Mouse (Mus musculus) embryonic facial prominence, embryonic 12.5 days (tissue): ENCODE data around the gene Med8. TPM values are rescaled to one million over a fixed set of nuclear protein-coding genes. Genes with fewer than 3 reads are reported as not detected.

Experiments
- ATAC-seq: fragments of 200-750 bp; cut with Nextera tagmentation; 2 replicates; pipeline ENCODE4 v1.8.0; 2017; ENCODE audit not compliant: insufficient number of reproducible peaks, insufficient read depth, low FRiP score, low TSS enrichment
- H3K27ac ChIP-seq: fragments of 300-500 bp; sonication (generic); 2 replicates; pipeline ENCODE4 v1.5.1; 2016; ENCODE audit warnings: mild to moderate bottlenecking
- H3K27me3 ChIP-seq: fragments of 300-500 bp; sonication (generic); 2 replicates; pipeline ENCODE4 v1.6.1; 2016; ENCODE audit warnings: mild to moderate bottlenecking, moderate library complexity
- H3K36me3 ChIP-seq: fragments of 300-500 bp; sonication (generic); 2 replicates; pipeline ENCODE4 v1.6.1; 2016; ENCODE audit warnings: mild to moderate bottlenecking
- H3K4me1 ChIP-seq: fragments of 300-500 bp; sonication (generic); 2 replicates; pipeline ENCODE4 v1.6.1; 2016
- H3K4me2 ChIP-seq: fragments of 300-500 bp; sonication (generic); replicated peaks from 2 replicates; pipeline ENCODE4 v1.6.1; 2016; ENCODE audit warnings: mild to moderate bottlenecking, moderate library complexity
- H3K4me3 ChIP-seq: fragments of 300-500 bp; sonication (generic); 2 replicates; pipeline ENCODE4 v1.5.1; 2016; ENCODE audit warnings: mild to moderate bottlenecking
- H3K9ac ChIP-seq: fragments of 300-500 bp; sonication (generic); 2 replicates; pipeline ENCODE4 v1.6.1; 2016; ENCODE audit warnings: mild to moderate bottlenecking, moderate library complexity
- H3K9me3 ChIP-seq: fragments of 300-500 bp; sonication (generic); 2 replicates; pipeline ENCODE4 v1.6.1; 2016; ENCODE audit warnings: mild to moderate bottlenecking, moderate library complexity
- WGBS: fragments of 180-500 bp; shearing (Covaris S2); methylation state at CpG from one replicate; pipeline ENCODE4 v1.1.7; 2016; 5-methylcytosine and 5-hydroxymethylcytosine counted together
- polyA plus RNA-seq: library from polyadenylated mRNA; unstranded; fragments of >200 nt; fragmentation: Nextera tagmentation; extraction: Ambion mirVana; gene quantifications from 2 replicates; pipeline ENCODE4 v1.2.1, GENCODE M21; 2016

Gene Med8
- polyA plus RNA-seq, 1 experiment from 2014 or later = 125 TPM

DNA sequence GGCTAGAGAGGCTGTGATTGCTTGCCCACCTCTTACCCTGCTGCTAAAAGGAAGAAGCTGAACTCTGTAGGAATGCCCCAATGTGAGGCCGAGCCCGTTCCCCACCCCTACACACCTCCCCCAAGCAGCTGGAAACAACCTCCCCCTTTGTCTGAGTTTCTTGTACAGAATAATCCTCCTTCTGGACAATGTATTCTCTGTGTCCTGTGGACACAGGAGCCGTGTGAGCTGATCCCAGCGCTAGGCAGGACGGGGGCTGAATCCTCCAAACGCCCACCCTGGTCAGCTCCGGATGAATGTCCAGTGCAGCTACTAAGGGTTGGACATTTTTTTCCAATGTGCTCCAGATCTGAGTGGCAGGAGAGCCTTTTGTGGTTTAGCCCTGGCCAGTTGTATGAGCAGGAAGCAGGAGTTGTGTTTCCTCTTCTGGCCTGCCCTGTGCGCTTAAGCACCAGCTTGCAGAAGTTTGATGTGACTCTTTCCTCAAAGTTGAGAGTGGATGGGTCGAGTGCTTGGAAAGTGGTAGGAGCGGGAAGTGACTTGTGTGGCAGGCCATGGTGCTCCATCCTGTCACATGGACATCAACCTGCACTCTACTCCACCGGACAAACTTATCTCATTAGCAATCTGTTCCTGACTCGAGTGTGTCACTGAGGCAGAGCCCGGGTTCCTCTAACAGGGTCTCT, 8.1 kb downstream of the Med8 start:
- WGBS = 64% methylated on average over 13 of the region's 13 CpGs
- no peak overlapping the region for H3K4me3 ChIP-seq
- H3K27me3 ChIP-seq = no peaks in the 10 kb centered on the region
- no peaks in the 10 kb centered on the region for H3K9me3 ChIP-seq
- no peak overlapping the region for H3K27ac ChIP-seq
- no peaks in the 10 kb centered on the region for H3K4me1 ChIP-seq
- no peak overlapping the region for H3K9ac ChIP-seq
- H3K4me2 ChIP-seq = no peak overlapping the region
- H3K36me3 ChIP-seq = peaks cover 85% of the 10 kb centered on the region
- 0 out of 2 replicates have a peak, but pooled peaks have one; percentile 61 for ATAC-seq

DNA sequence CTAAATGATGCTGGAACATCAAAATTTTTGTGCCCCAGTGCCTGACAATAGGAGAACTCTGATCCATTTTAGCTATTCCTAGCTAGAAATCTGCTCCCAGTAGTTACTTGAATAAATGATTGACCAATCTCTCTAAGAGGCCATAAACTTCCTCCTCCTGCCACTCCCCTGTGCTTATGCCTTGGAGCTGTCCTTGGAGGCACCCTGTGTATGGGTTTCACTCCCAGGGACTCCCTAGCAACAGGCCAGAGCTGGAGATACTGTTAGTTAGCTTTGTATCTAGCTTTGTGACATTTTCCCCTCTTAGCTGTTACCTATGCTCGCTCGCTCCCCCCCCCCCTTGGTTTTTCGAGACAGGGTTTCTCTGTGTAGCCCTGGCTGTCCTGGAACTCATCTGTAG, 12.2 kb downstream of the Med8 start:
- Histone ChIP-seq H3K4me2 (no peak overlapping the region), H3K9ac (no peak overlapping the region), H3K27ac (no peak overlapping the region), H3K36me3 (peaks cover 55% of the 10 kb centered on the region), H3K27me3 (no peaks in the 10 kb centered on the region), H3K4me1 (no peaks in the 10 kb centered on the region), H3K4me3 (no peak overlapping the region), H3K9me3 (no peaks in the 10 kb centered on the region)
- ATAC-seq = no peak
- 90% methylated on average over 3 of the region's 3 CpGs for WGBS

DNA sequence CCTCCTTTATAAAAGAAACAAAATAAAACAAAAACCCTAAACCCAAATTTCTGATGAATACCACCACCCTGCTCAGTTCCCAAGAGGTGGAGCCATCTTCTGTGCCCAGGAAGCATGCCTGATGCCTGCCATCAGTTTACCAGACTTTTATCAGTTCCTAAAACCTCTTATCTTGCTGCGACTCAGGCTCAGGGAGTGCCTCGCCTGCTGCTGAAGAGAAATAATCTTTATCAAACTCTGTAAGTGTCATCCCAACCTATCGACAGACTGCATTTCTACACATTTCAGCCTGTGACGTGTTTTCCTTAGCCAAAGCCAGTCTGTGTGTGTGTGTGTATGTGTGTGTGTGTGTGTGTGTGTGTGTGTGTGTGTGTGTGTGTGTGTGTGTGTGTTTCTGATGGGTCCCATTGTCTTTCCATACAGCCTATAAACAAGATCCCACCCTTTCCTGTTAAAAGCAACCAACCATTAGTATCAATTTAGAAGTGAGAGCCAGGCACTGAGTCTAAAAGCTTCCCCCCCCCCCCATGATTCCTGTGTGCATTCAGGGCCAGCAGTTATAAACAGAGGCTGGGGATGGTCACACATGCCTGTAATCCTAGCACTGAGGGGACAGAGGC, 15.5 kb downstream of the Med8 start:
- no peak for ATAC-seq
- Histone ChIP-seq H3K4me2 (no peak overlapping the region), H3K9ac (no peak overlapping the region), H3K9me3 (no peaks in the 10 kb centered on the region), H3K4me1 (peaks cover 23% of the 10 kb centered on the region), H3K4me3 (no peak overlapping the region), H3K27ac (no peak overlapping the region), H3K27me3 (no peaks in the 10 kb centered on the region), H3K36me3 (peaks cover 32% of the 10 kb centered on the region)
- WGBS = 85% methylated on average over 4 of the region's 4 CpGs

DNA sequence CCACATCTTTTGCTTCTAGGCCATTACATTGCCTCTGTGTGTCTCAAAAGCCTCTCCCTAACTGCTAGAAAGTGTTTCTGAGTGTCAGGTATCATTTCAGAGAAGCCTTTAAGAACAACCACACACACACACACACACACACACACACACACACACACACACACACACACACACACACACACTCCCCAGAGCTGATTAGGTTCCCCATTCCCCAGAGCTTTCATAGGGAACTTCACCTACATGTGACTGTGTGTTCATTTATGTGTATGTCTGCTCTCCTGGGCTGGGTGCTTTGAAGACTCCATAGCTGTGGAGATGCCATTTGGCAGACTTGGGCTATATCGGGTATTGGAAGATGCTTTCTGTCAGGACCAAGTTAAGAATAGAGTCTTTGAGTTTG, 16.2 kb downstream of the Med8 start:
- H3K27me3 ChIP-seq = no peaks in the 10 kb centered on the region
- peaks cover 25% of the 10 kb centered on the region for H3K4me1 ChIP-seq
- H3K4me2 ChIP-seq = no peak overlapping the region
- no peak overlapping the region for H3K4me3 ChIP-seq
- ATAC-seq = no peak
- H3K9ac ChIP-seq = no peak overlapping the region
- H3K27ac ChIP-seq = no peak overlapping the region
- WGBS = 93% methylated on average over 1 of the region's 1 CpGs
- H3K36me3 ChIP-seq = peaks cover 25% of the 10 kb centered on the region
- H3K9me3 ChIP-seq = no peaks in the 10 kb centered on the region

DNA sequence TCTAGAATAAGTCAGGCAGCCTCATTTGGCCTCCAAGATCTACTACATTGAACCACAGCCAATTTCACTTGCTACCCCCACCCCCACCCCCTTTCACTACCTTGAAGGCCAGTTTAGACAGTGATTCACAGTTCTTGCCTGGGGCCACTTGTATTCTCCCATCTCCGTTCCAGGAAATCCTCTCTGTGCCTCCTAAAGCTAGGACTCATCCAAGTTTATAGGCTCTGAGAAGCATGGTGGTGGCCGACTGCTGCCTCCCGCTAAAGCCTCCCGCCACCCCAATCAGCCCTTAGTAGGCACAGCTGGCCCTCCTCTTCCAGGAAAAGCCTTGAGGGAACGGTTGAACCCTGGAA, 18.3 kb downstream of the Med8 start:
- H3K4me1 ChIP-seq = peaks cover 25% of the 10 kb centered on the region
- H3K27ac ChIP-seq = peak overlapping the region; percentile 80
- H3K9ac ChIP-seq = peak overlapping the region; percentile 73
- ATAC-seq = no peak
- no peaks in the 10 kb centered on the region for H3K27me3 ChIP-seq
- H3K4me3 ChIP-seq = peak overlapping the region; percentile 69
- 3% methylated on average over 5 of the region's 5 CpGs for WGBS
- peaks cover 24% of the 10 kb centered on the region for H3K36me3 ChIP-seq
- peak overlapping the region; percentile 91 for H3K4me2 ChIP-seq
- no peaks in the 10 kb centered on the region for H3K9me3 ChIP-seq

DNA sequence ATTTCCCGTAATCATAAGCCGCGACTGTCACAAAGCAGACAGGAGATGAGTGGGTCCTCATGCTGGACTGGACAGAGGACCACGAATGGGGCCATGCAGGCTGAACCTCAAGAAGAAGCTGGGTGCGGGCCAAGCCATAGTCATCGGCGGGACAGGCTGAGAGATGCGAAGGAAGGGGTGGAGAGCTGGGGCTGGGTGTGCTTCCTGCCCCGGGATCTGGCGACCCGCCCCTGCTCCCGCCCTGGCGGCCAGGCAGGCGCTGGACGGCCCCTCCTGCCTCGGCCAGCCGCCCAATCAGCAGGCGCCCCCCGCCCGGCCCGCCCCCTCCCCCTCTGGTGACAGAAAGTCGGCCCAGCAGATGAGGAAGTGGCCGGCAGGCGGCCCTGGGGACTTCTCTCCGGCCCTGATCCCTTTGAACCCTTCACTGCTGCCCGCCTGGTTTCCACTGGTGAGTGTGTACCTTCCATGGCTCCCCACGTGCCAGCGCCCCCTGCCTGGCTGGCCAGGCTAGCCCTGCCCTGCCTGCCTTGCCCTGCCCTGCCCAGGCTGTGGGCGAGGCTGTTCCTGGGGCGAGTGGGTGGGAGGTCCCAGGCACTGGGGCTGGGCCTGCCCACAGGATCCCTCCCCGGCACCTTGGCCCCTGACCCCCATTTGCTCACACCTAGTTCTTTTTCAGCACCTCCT, 18.8 kb downstream of the Med8 start, which contains the start of gene Elovl1:
Gene Elovl1 (plus strand): TSS at position 326 of the 684 bp plus-strand sequence.
- peaks cover 25% of the 10 kb centered on the region for H3K4me1 ChIP-seq
- H3K4me2 ChIP-seq = peak within 1 kb of the TSS; percentile 91
- peak within 1 kb of the TSS; percentile 73 for H3K9ac ChIP-seq
- peak within 1 kb of the TSS; percentile 69 for H3K4me3 ChIP-seq
- peak; percentile 95 for ATAC-seq
- no peaks in the 10 kb centered on the region for H3K27me3 ChIP-seq
- H3K36me3 ChIP-seq = peaks cover 26% of the 10 kb centered on the region
- H3K9me3 ChIP-seq = no peaks in the 10 kb centered on the region
- peak within 1 kb of the TSS; percentile 80 for H3K27ac ChIP-seq
- 0% methylated on average over 30 of the region's 31 CpGs for WGBS

DNA sequence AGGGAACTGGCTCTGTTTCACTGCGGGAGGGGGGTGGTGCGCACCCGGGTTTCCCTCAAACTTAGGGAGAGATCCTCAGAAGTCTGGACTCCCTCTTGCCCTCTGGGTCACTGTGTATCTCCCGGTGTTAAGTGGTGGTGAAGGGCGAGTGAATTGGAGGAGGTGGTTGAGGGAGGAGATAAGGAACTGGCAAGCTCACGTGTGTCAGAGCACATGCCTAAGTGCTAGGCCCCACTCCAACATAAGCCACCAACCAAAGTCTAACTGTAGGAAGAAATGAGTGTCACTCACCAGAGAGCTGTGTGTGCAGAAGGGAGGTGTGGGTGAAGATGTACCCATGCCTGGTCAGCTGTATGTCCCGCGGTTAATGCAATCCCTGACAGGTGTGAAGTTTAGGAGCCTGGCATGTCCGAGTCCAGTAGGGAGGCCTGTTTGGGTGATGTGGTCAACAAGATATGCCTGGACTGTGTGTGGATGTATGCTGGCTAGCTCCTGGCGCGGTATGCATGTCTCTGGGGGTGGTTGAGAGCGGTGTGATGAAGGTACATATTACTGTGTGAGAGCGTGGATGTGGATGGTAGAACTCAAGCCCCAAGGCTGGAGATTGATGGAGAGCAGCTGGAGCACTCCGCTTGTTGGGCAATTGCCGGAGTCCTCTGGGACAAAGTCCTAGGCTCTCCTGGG, 19.5 kb downstream of the Med8 start:
- peak overlapping the region; percentile 73 for H3K9ac ChIP-seq
- H3K36me3 ChIP-seq = peaks cover 31% of the 10 kb centered on the region
- H3K4me1 ChIP-seq = peaks cover 25% of the 10 kb centered on the region
- H3K27ac ChIP-seq = peak overlapping the region; percentile 80
- ATAC-seq = no peak
- H3K4me3 ChIP-seq = peak overlapping the region; percentile 69
- H3K4me2 ChIP-seq = peak overlapping the region; percentile 91
- H3K27me3 ChIP-seq = no peaks in the 10 kb centered on the region
- no peaks in the 10 kb centered on the region for H3K9me3 ChIP-seq
- WGBS = 48% methylated on average over 15 of the region's 15 CpGs

DNA sequence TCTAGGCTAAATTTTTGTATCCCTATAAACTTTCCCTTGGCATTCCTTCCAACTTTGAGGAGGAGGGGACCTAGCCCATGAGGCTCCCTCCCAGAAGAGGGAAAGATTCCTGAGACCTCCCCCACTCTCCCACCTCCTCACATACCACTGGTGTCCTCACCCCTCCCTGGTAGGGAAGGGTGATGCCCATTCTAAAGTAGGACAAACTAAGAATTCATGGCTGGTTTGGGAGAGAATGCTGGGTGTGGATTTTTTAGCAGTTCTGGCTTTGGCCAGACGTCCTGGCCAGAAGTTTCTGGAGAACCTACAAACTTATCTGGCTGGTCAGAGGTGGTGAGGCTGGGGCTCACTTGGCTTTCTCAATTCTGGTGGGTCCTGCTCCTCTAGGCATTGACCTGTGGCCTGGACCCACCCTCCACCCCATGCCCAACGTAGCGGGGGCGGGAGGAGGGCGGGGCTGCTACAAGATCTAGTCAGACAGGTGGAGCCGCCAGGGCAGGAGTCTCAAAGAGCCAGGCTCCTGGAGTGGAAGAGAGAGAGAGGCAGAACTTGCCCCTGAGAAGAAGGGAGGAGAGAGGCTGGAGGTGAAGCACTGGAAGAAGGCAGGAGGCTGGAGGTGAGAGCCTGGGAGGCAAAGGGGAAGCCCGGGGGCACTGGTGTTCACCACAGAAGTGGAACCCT, 20.2 kb downstream of the Med8 start:
- H3K4me2 ChIP-seq = peak overlapping the region; percentile 91; the same call in 1 of the 2 replicates
- H3K9ac ChIP-seq = no peak overlapping the region
- peaks cover 34% of the 10 kb centered on the region for H3K36me3 ChIP-seq
- H3K27ac ChIP-seq = peak overlapping the region; percentile 12; the same call in 1 of the 2 replicates
- H3K4me3 ChIP-seq = peak overlapping the region; percentile 69; the same call in 1 of the 2 replicates
- no peaks in the 10 kb centered on the region for H3K27me3 ChIP-seq
- H3K9me3 ChIP-seq = no peaks in the 10 kb centered on the region
- 52% methylated on average over 7 of the region's 7 CpGs for WGBS
- H3K4me1 ChIP-seq = peaks cover 29% of the 10 kb centered on the region
- ATAC-seq = no peak

DNA sequence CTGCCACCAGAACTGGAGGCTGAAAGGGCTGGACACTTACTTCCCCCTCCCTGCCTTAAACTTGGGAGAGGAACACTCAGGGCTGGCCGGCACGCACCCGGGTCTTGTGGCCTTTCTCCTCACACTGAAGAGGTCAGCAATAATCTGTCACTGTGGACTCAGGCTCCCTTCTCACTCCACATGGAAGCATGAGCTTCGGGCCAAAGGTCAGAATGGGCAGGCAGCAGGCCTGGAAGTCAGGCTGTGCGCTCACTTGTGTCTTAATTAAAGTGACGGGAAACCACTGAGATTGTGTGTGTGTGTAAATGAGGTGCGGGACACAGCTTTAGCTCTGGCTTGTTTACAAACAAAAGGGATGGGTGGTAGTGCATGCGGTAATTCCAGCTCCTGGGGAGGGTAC, 23.2 kb downstream of the Med8 start:
- no peak overlapping the region for H3K4me3 ChIP-seq
- peak overlapping the region; percentile 15; the same call in 1 of the 2 replicates for H3K9ac ChIP-seq
- peaks cover 48% of the 10 kb centered on the region for H3K36me3 ChIP-seq
- H3K27me3 ChIP-seq = no peaks in the 10 kb centered on the region
- ATAC-seq = no peak
- 82% methylated on average over 8 of the region's 8 CpGs for WGBS
- no peak overlapping the region for H3K4me2 ChIP-seq
- peaks cover 45% of the 10 kb centered on the region for H3K4me1 ChIP-seq
- no peaks in the 10 kb centered on the region for H3K9me3 ChIP-seq
- no peak overlapping the region for H3K27ac ChIP-seq

DNA sequence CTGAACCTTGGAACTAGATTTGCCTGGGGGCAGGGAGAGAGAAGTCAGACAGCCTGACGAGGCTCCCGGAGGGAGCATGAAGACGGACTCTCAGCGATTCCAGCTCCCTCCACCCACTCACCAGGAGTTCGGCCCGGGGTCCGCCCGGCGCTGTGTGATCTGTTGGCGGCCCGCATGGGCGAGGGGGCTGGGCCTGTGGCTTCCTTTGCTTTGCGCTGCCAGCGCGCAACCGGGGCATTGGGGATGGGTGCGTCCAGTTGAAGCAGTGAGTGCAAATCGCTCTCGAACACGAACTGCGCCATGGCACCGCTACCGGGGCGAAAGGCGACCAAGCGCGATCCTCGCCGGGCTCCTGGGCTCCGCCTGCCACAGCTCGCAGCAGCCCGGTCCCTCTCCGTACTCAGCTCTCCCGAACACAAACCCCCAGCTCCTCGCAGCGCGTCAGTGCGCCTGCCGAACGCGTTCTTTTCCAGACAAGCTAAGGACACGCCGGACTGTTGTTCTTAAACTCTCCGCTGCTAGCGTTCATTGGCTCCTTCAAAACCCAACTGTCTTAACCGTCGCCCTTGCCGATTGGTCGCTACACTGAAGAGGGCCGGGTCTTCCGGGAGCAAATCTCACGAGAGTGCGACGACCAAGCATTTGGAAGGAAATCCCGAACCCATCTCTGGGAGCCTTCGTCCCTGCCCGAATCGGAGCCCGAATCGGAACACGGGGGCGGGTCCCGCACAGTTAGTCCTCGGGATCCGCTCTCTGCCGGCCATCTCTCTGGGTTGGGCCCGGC, 27.9 kb downstream of the Med8 start, which contains the start of gene Cdc20:
Gene Cdc20 (minus strand): TSS at position 533 of the 784 bp plus-strand sequence.
- peak; percentile 94 for ATAC-seq
- peak within 1 kb of the TSS; percentile 95 for H3K4me2 ChIP-seq
- no peaks in the 10 kb centered on the region for H3K27me3 ChIP-seq
- peak within 1 kb of the TSS; percentile 76 for H3K4me3 ChIP-seq
- WGBS = under 1% methylated on average over 67 of the region's 67 CpGs
- peaks cover 30% of the 10 kb centered on the region for H3K4me1 ChIP-seq
- peaks cover 37% of the 10 kb centered on the region for H3K36me3 ChIP-seq
- no peaks in the 10 kb centered on the region for H3K9me3 ChIP-seq
- H3K9ac ChIP-seq = peak within 1 kb of the TSS; percentile 83
- H3K27ac ChIP-seq = peak within 1 kb of the TSS; percentile 90
